Mouse (Mus musculus): ENCODE results near the gene St6galnac6.

DNA sequence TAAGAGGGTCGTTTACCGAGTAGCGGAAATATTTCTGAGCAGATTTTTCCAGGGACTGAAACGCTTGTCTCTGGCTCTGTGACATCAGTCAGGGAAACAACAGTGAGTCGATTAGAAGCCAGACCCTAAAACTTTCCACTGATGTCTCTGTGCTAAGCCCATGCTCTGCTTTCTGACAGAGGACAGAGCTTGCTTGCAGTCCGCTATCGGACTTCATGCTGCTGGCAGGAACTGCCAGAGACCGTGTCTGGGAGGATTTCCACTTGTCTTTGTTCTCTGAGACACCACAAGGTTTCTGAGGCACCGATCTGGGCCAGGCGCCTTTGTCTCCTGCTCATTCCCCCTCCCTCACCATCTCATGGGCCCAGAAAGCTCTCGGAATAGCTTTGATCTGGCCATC is 68.3 kb downstream of the St6galnac6 start:
- TF ChIP-seq CTCF (IDR thresholded peaks at IDR 0.05; ENCODE audit: borderline replicate concordance, insufficient read depth, low read length) (no peak), POLR2A (IDR thresholded peaks at IDR 0.05; ENCODE audit: low read depth, low read length) (no peak)

All from embryonic fibroblast, embryonic 13.5 days (primary cell).